Mouse (Mus musculus) olfactory bulb, adult 2 months (tissue): ENCODE measurements around the gene Cotl1. TPM values are rescaled to one million over a fixed set of nuclear protein-coding genes. Genes with fewer than 3 reads are reported as not detected.

Source experiments
- H3K27ac ChIP-seq: fragments of 200-500 bp; 2 replicates; pipeline ENCODE4 v1.5.1; 2012; ENCODE audit warnings: low read depth, low read length; ENCODE audit not compliant: insufficient read depth
- H3K4me1 ChIP-seq: fragments of 200-500 bp; 2 replicates; pipeline ENCODE4 v1.6.1; 2012; ENCODE audit warnings: low read length; ENCODE audit not compliant: control insufficient read depth, insufficient read depth
- H3K4me3 ChIP-seq: fragments of 200-500 bp; 2 replicates; pipeline ENCODE4 v1.5.1; 2012; ENCODE audit warnings: mild to moderate bottlenecking, low read depth, low read length, moderate library complexity; ENCODE audit not compliant: insufficient read depth
- CTCF ChIP-seq: fragments of 200-500 bp; IDR thresholded peaks from 2 replicates; pipeline ENCODE4 v1.5.1; 2012; ENCODE audit warnings: low read depth, mild to moderate bottlenecking, low read length, moderate library complexity; ENCODE audit not compliant: insufficient read depth
- POLR2A ChIP-seq: fragments of 200-500 bp; IDR thresholded peaks from 2 replicates; pipeline ENCODE4 v1.6.1; 2012; ENCODE audit warnings: mild to moderate bottlenecking, low read depth, low read length, moderate library complexity; ENCODE audit not compliant: insufficient read depth
- WGBS: fragments of 180-500 bp; shearing (Covaris S2); methylation state at CpG from one replicate; pipeline ENCODE4 v1.1.7; 2018; 5-methylcytosine and 5-hydroxymethylcytosine counted together
- polyA plus RNA-seq: library from polyadenylated mRNA; stranded (reverse); fragments of >200 nt; gene quantifications from 2 replicates; pipeline ENCODE4 v1.2.4, GENCODE M21; 2012; ENCODE audit warnings: low replicate concordance; ENCODE audit not compliant: missing spikeins, insufficient read depth, insufficient read length

The Cotl1 gene
- polyA plus RNA-seq, 1 experiment: not detected

DNA sequence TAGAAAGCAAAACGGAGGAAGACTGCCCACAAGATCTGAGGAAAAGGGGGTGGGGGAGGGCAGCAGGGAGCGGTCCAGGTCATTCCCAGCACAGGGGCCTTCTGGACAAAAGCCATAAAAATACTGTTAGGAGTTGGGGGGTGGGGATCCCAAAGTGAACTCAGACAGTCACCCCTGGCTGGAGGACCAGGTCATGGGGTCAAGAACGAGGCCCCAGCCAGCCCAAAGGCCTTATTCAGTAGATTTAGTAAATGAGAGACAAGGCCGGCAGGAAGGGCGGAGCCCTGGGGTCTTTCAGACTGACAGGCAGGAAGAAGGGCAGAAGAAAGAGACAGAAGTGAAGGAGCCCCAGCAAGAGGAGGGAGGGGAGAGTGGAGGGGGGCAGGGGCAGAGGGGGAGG lies 7.4 kb downstream of the Cotl1 start:
- WGBS: 59% methylated on average over 5 of the region's 5 CpGs
- H3K27ac ChIP-seq: no peak overlapping the region
- no peak overlapping the region for H3K4me3 ChIP-seq
- H3K4me1 ChIP-seq: peaks cover 59% of the 10 kb centered on the region
- TF ChIP-seq POLR2A (no peak), CTCF (no peak)

DNA sequence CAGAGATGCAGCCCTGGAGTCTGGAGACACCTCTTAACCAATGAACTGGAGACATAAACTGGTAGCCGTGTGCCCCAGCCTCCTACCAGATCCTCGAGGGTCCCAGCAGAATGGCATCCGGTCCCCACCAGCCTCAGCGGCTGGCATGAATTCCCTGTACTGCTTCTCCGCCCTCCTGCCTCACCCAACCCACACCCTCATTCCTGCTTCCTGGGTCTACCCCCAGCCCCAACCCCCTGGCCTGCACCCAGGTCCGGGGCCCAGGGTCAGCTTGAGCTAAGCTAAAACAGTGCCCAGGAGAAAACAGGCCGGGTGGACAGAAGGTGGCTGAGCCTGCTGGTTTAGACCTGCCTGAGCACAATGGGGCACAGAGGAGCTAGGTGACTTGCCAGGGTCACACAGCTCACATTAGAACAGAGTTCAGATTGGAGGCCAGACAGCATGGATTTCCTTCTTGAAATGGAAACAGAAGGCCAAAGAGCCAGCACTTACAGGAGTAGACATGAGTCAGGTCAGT lies 8.2 kb downstream of the Cotl1 start:
- Histone ChIP-seq H3K4me1 (peaks cover 58% of the 10 kb centered on the region), H3K4me3 (no peak overlapping the region), H3K27ac (no peak overlapping the region)
- TF ChIP-seq POLR2A (no peak), CTCF (no peak)
- WGBS: 37% methylated on average over 7 of the region's 7 CpGs

DNA sequence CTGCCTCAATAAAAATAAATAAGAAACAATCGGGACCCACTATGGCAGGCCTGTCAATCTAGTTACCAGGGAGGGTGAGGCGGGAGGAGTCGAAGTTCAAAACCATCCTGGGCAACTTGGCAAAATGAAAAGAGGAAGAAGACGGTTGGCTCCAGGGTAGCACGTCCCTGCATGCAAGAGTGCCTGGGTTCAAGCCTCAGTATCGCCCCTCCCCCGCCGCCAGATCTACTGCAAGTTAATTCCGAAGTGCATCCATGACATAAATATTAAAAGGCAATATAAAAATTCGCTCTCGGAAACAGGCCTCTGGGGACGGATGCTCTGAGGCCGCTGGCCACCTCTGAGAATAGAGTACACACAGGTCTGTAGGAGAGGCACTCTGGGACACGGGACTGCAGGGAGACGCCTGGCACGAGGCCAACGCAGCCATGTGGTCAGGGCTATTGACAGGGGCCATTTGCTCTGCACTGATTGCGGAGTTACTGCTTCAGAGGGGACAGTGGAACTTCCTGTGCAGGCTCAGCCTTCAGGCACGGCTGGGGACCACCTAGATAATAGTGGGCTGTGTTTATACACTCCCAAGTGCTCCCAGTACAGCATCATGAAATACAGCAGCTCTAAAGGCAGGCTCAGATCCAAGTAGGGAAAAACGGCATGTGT lies 8.9 kb downstream of the Cotl1 start:
- TF ChIP-seq POLR2A (no peak), CTCF (no peak)
- 35% methylated on average over 20 of the region's 20 CpGs for whole genome bisulfite sequencing
- Histone ChIP-seq H3K4me1 (peaks cover 60% of the 10 kb centered on the region), H3K27ac (no peak overlapping the region), H3K4me3 (no peak overlapping the region)

DNA sequence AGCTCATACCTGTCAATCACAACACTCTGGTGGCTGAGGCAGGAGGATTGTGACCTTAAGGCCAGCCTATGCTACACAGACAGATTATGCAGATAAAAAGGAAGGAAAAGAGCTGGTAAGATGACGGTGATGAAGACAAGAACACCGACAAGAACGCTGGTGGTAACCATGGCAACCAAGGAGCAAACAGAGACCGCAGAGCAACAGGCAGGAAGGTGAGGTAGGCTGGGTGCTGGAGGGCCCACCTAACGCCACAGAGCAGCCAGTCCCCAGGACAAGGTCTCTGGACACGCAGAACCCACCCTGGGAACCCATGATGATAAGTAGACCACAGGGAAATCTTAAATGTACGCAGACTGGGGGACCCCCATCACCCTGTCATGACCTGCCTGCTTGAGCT lies 9.8 kb downstream of the Cotl1 start:
- no peak overlapping the region for H3K27ac ChIP-seq
- WGBS: 49% methylated on average over 7 of the region's 7 CpGs
- TF ChIP-seq CTCF (no peak), POLR2A (no peak)
- H3K4me1 ChIP-seq: peaks cover 66% of the 10 kb centered on the region
- no peak overlapping the region for H3K4me3 ChIP-seq

DNA sequence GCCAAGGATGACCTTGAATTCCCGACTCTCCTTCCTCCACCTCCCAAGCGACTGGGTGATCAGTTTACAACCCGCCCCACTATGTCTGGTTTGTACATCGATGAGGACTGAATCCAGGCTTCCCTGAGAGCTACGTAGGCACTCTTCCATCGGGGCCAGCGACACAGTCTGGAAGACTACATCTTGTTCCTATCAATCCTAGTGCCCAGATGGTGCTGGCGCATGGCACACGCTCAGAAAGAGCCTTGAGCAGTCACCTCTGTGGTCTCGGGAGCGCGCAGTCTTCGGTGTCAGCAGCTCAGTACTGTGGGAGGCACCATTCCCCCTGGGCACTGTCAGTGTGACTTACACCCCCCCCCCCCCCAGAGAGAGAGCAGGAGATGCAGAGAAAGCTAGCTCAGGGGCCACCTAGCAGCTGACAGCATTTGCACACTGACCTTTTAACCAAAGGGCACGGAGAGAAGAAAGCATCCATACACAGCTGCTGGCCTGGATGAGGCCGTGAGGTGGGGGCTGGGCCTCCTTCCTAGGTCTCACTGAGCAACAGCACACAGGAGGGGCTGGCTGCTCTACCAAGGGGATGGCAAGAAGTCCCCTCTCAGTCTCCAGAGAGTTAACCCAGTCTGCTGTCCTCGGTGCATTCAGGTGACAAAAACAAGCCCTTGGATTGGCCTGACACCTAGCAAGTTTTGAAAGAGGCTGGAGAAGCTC lies 10.3 kb downstream of the Cotl1 start:
- Histone ChIP-seq H3K27ac (no peak overlapping the region), H3K4me3 (no peak overlapping the region), H3K4me1 (peaks cover 69% of the 10 kb centered on the region)
- TF ChIP-seq POLR2A (no peak), CTCF (no peak)
- WGBS: 74% methylated on average over 16 of the region's 16 CpGs

DNA sequence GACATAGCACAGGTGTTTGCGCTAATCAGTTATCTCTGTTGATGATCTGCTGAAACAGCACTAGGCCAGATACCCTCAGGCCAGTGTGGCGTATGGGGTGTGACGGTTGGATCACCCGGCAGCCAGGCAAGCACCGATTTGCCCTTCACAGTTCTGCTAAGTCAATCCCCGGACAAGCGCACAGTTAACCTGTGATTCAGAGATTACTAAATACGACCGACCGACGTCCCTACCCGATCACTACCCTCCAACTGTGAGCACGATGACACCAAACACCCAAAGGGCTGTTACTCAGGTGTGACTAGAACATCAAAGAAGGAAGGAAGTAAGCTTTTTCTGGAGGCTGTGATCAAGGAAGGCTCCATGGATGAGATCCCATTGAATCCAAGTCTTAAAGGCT lies 10.9 kb downstream of the Cotl1 start:
- 87% methylated on average over 13 of the region's 13 CpGs for WGBS
- TF ChIP-seq CTCF (no peak), POLR2A (no peak)
- H3K4me3 ChIP-seq: no peak overlapping the region
- peaks cover 75% of the 10 kb centered on the region for H3K4me1 ChIP-seq
- peak overlapping the region; percentile 16; the same call in 1 of the 2 replicates for H3K27ac ChIP-seq

DNA sequence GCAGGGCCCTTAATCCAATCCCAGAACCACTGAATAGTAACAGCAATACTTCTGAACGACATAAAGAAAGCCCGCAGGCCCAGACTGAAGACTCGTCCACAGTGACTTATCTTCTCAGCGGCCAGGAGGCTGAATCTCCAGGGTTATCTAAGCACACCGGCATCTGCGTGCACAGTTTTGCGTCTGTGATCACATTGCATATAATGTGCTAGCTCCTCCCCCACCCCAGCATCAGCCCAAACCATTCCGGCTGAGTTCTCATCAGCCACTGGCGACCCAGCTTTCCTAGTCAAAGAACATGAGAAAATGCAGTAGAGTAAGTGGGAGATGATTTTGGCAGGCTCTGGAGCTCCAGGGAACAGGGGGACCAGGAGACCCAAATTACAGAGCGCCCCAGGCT lies 11.3 kb downstream of the Cotl1 start:
- WGBS: 63% methylated on average over 10 of the region's 10 CpGs
- no peak overlapping the region for H3K4me3 ChIP-seq
- peaks cover 78% of the 10 kb centered on the region for H3K4me1 ChIP-seq
- TF ChIP-seq POLR2A (no peak), CTCF (no peak)
- 0 out of 2 replicates have a peak overlapping the region, but pooled peaks have one; percentile 16 for H3K27ac ChIP-seq

DNA sequence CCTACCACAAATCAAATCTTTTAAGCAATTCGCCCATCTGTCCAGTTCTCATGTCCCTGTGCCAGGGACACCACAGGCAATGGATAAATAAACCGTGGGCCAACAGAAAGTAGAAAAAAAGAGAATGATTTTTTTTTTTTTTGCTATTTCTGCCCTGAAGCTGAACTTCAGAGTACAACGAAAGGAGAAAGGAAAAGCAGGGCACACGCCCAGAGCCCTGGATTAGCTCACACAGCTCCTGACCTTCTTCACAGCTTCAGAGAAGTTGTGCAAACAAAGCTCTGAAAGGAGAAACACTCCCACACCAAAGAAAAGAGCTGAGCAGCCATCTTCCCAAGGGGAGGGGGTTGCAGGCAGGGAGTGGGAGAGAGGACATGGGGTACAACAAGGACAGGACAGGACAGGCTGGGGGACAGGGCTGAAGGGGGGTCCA lies 12.6 kb downstream of the Cotl1 start:
- Histone ChIP-seq H3K4me3 (no peak overlapping the region), H3K27ac (peak overlapping the region; percentile 1; the same call in 1 of the 2 replicates), H3K4me1 (peaks cover 77% of the 10 kb centered on the region)
- WGBS: 30% methylated on average over 4 of the region's 4 CpGs
- TF ChIP-seq CTCF: no peak
- no peak for TF ChIP-seq POLR2A

DNA sequence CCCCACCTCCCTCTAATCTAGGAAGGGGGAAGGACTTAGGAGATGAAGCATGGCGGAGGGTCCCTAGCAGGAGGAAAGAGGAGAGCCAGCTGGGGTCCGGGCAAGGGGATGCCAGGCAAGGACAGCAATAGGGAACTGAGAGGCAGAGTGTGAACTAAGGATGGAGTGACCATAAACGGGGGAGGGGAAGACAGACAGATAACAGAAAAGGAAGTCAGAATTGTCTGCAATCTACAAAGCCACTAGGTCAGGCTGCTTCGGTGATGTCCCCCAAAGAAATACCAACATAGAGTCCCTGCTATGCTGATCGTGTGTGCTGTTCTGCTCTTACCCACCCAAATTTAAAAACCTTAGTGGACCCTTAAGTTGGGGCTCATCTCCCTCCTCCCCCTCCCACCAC lies 13.4 kb downstream of the Cotl1 start:
- Histone ChIP-seq H3K27ac (no peak overlapping the region; the same call in 1 of the 2 replicates), H3K4me3 (no peak overlapping the region), H3K4me1 (peaks cover 72% of the 10 kb centered on the region)
- TF ChIP-seq CTCF: no peak
- TF ChIP-seq POLR2A: no peak
- WGBS: 91% methylated on average over 5 of the region's 5 CpGs

DNA sequence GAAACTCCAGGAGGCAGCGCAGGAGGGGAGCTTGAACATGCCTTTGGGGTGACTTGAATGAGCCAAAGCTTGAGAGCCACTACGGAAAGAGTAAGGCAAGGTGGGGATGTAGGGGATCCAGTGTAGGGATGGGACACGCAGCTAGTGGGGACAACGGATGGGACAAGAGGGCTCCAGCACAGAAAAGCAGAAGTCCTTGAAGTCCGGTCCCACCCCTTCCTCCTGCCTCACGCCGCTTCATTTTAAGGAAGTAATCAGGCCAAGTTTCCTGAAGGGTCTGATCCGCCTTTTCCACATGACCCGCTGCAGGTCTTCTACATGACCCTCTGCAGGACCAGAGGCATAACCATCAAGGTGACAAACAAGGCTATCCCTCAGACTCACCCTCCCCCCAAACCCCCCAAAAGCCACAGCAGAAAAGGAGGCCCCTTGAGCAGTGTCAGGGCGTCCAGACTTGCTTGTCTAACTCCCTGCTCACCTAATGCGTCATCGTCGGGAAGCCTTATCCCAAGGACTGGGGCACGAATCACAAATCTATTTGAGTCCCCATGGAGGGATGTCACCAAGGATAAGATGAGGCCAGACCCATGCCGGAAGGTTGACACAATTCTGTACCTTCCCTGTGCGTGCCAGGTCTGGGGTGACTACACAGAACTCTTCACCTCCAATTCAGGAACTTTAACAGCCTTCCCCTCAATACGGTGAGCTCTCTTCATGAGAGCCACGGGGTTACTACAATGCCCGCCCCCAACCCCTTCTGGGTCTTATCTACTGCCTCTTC lies 14.2 kb downstream of the Cotl1 start:
- TF ChIP-seq CTCF: no peak
- TF ChIP-seq POLR2A: no peak
- peaks cover 63% of the 10 kb centered on the region for H3K4me1 ChIP-seq
- 86% methylated on average over 19 of the region's 19 CpGs for WGBS
- no peak overlapping the region for H3K4me3 ChIP-seq
- H3K27ac ChIP-seq: no peak overlapping the region
